Mouse (Mus musculus) lung, adult 18-20 months (tissue): ENCODE results near the gene Fau.
"Not testable (repeated sequence)": the region's sequence is repeated elsewhere in the genome, so short reads cannot be mapped to it uniquely, and the experiment has no call there.

Experiments used
- DNase-seq, 2 experiments: peaks; one replicate each; pipeline ENCODE4 v3.0.0; 2022; ENCODE audit warnings: mixed read lengths in 2 of 2

The Fau gene

DNA sequence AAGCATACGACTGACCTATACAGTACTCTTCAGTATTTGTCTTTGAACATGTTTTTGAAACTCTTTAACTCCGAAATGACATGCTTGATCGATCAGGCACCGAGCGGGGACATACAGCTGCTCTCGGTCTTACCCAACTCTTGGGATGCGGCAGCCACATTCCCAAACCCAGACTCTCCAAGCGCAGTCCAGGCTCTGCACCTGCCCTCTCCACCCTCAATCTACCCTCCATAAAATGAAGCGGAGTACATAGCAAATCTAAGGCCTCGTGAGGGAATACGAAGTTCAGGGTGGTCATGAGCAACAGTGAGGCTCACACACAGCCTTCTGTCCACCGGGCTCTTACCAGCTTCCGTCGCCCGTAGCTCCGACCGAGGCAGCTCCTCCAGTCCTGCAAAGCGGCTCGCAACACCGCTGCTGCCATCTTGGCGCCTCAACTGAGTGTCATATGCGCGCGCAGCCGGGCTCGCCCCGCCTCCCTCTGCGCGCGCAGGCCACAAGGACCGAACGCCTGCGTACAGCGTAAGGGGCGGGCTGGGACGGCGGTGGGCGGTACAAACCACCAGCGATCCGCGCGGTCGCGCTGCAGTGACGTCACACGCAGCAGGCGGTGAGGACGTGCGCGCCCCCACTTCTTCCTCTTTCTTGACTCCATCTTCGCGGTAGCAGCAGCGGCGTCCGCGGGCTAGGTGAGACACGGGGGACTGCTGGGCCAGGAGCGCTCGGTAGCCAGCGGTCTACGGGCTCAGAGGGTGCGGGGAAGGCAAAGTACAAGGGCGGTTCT, at the start of gene Fau, which contains the start of gene Mrpl49:
Gene Fau, plus strand, starts transcription at position 532 of the 784 bp plus-strand sequence.
Gene Mrpl49, minus strand, starts transcription at position 473 of the 784 bp plus-strand sequence.
- peak; percentile 98 to 99 for DNase-seq

- DNase-seq, result no peak
Measured at GRCm38 (mm10) chr19:6009137-6009536, 48.5 kb upstream of the Fau start.

DNA sequence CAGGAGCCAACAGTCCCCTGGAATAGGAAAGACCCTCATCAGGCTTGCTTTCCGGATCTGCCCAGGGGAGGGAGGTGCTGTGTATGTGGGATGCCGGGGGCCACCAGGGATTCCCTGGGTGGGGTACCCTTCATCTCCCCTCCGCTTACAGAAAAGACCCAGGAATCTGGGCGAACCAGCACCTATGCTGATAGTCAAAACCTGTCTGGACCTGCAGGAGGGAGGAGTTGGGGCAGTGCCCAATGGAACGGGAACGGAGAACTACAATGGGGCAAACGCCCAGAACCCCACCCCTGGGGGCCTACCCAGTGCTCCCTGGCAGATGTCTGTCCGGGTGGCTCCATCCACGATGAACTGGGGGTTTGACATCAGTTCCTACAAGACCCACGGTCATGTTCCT, 44.0 kb upstream of the Fau start:
- DNase-seq, result no peak

- DNase-seq, result peak; percentile 44 to 46
Measured at GRCm38 (mm10) chr19:6014991-6015510, 42.6 kb upstream of the Fau start.

GRCm38 (mm10) chr19:6015511-6016315, 41.9 kb upstream of the Fau start, which contains the start of gene Capn1:
Gene Capn1, minus strand, starts transcription at chr19:6015897.
- DNase-seq, result peak; percentile 65 to 68

GRCm38 (mm10) chr19:6016532-6016931, 41.1 kb upstream of the Fau start:
- DNase-seq, result no peak

DNA sequence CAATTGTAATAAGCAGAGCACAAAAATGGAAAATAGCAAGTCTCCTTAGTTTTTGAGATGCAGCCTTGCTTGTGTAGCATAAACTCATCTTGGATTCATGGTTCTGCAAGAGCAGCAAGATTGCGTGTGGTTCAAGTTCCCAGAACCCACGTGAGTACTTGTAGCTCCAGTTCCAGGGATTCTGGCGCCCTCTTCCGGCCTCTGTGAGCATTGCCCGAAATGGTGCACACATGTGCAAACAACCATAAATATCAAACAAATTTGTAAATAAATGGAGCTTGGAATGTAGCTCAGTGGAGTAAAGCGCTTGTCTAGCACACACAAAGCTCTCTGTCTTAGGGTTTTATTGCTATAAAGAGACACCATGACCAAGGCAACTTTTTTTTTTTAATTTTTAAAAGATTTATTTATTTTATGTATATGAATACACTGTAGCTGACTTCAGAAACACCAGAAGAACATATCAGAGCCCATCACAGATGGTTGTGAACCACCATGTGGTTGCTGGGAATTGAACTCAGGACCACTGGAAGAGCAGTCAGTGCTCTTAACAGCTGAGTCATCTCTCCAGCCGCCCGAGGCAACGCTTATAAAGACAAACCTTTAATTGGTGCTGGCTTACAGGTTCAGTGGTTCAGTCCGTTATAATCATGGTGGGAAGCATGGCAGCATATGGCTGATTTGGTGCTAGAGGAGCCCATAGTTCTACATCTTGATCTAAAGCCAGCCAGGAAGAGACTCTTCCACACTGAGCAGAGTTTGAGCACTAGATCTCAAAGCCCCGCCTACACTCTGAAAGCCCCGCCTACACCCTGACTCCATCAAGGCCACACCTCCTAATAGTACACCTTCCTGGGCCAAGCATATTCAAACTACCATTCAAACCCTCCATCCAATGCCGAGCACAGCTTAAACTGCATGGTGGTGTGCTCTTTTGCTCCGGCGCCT, 39.2 kb upstream of the Fau start:
- DNase-seq, result peak; percentile 87 to 91

DNA sequence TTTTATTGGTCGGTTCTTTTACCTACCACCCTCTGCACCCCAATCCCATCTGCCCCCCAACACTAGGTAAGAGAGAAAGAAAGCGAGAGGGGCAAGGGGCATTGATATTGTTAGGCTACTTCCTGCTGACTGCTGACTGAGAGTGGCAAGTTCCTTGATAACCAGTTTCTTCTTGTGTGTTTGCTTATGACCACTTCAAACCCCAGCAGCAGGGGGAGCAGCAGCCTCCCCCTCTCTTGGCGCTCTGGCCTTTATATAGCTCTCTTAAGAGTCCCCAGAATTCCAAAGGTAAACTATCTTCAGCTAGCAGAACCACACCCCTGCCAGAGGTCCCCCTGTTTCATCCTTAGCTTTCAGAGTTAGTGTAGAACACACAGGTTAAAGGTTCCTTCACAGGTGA, 37.4 kb upstream of the Fau start:
- DNase-seq, result no peak

GRCm38 (mm10) chr19:6023059-6023458, 34.6 kb upstream of the Fau start:
- peak in 1 of 2 experiments; percentile 46 for DNase-seq

- DNase-seq, result no peak
Measured at GRCm38 (mm10) chr19:6023930-6024329, 33.7 kb upstream of the Fau start.

GRCm38 (mm10) chr19:6028991-6029390, 28.7 kb upstream of the Fau start:
- no peak for DNase-seq

DNA sequence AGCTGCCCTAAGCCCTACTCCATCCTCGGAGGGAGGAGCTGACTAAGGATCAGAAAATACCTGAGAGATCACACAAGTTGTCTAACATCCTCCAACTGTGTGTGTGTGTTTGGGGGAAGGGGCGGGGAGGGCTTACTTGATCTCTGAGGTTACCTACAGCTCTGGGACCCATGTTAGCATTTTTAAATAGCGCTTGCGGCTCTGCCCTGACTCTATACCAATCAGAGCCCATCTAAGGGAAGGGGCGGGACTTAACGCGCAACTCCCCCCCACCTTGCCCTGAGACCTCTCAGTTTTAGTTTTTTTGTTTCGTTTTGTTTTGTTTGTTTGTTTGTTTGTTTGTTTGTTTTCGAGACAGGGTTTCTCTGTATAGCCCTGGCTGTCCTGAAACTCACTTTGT, 28.2 kb upstream of the Fau start:
- no peak for DNase-seq

DNA sequence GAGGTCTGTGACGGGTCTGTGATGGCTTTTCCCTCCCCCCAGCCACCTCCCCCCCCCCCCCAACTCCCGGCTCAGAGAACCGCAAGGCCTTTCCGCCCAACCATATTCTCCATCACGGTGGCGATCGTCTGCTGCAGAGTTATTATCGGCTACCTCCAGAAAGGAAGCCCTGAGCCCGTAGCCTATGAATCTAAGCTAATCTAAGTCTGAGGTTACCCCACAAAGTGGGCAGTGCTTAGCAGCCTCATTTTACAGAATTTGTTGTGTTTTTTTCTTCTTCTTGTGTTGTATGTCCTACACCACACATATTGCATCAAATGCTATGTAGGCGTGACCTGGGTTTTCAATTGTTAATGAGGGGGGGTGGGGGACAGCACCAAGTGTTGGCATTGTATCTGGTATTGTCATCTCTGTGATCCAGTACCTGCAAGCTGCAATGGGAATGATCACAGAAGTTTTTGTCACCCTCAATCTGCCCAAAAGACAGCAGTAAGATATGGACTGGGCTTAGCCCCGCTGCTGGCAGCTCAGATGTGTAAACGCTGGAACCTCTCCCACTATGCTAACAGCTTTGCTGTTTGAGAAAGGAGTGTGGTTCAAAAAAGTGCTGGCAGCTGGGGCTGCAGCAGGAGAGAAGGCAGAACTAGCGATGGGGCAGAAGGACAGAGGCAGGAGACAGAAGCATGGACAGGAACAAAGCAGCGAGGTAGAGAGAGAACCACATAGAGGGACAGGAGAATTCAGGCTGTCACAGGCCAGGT, 26.9 kb upstream of the Fau start:
- DNase-seq, result no peak

DNA sequence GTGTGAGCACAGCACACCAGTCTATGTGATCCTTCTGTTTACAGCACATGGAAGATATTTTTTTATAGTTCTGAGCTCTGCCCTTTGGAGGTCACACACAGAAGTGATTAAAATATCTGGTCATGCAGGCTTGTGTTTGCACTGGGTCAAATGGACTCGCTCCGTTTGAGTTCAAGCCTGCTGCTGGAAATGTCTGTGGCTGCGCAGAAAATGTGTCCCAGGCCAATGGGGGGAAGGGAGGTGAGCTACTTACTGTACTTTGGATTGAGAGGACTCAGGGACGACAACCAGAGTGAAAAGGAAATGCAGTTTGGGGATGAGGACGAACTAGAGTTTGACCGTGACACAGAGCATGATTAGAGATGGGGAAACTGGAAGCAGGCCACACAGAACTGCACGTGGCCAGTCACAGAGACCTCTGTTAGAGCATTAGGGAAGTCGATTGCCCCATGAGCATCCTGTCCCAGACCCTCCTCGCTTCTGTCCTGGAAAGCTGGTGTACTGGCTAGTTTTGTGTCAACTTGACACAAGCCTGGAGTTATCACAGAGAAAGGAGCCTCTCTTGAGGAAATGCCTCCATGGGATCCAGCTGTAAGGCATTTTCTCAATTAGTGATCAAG, 21.6 kb upstream of the Fau start:
- no peak for DNase-seq

DNA sequence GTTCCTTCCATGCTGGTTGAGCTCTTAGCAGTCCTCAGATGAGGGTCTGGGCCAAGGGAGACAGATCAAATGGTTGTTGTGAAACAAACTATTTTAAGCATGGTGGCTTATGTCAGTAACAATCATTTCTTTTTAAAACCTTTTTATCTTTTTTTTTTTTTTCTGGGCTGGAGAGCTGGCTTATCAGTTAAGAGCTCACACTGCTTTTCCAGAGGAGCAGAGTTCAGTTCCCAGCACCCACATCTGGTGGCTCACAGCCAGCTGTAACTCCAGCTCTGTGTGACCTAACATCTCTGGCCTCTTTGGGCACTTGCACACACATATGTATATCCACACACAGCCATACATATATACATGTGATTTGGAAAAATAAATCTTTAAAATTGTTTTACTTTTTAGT, 19.9 kb upstream of the Fau start:
- no peak for DNase-seq

DNA sequence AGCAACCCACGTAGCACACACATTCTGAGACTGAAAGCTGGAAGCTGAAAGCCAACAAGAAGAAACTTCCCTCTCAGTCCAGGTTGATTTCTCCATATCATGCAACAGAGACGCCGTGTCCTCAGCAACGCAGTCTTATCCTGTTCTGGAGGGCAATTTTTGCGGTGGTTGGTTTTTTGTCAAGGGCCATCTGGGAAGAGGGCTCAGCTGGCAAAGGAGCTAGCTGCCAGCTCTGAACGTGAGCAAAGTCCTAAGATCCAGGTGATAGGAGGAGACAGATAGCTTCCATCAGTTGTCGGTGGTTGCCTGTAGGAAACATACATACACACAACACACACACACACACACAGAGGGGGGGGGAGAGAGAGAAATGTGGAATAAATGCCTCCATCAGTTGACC, 19.3 kb upstream of the Fau start:
- DNase-seq, result no peak

DNA sequence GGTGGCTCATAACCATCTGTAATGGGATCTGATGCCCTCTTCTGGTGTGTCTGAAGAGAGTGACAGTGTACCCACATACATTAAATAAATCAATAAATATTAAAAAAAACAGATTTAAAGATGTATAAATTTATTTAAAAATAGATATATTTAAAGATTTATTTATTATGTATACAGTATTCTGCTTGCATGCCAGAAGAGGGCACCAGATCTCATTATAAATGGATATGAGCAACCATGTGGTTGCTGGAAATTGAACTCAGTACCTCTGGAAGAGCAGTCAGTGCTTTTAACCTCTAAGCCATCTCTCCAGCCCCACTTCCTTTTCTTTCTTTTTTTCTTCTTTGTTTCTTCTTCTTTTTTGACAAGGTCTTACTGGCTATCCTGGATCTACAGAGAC, 17.6 kb upstream of the Fau start:
- DNase-seq, result no peak

GRCm38 (mm10) chr19:6042293-6042692, 15.4 kb upstream of the Fau start:
- DNase-seq, result no peak

- DNase-seq, result not testable (repeated sequence)
Measured at GRCm38 (mm10) chr19:6044102-6044501, 13.5 kb upstream of the Fau start.

- DNase-seq, result no peak
Measured at GRCm38 (mm10) chr19:6045366-6046293, 12.0 kb upstream of the Fau start.
